Mouse (Mus musculus) intestine, postnatal 0 days (tissue): ENCODE results near the gene Rab3d. TPM values are rescaled to one million over a fixed set of nuclear protein-coding genes. Genes with fewer than 3 reads are reported as not detected.

Source experiments
- ATAC-seq: fragments of 200-750 bp; cut with Nextera tagmentation; 2 replicates; pipeline ENCODE4 v1.8.0; 2017; ENCODE audit warnings: mild to moderate bottlenecking, moderate TSS enrichment, moderate library complexity
- H3K27ac ChIP-seq: fragments of 300-500 bp; sonication (generic); 2 replicates; pipeline ENCODE4 v1.5.1; 2014; ENCODE audit warnings: mild to moderate bottlenecking, low read depth, low read length, moderate library complexity
- H3K27me3 ChIP-seq: fragments of 300-500 bp; sonication (generic); replicated peaks from 2 replicates; pipeline ENCODE4 v1.6.1; 2014; ENCODE audit warnings: low read length, mixed read lengths; ENCODE audit not compliant: control insufficient read depth, insufficient read depth
- H3K36me3 ChIP-seq: fragments of 300-500 bp; sonication (generic); 2 replicates; pipeline ENCODE4 v1.6.1; 2014; ENCODE audit warnings: mild to moderate bottlenecking, moderate library complexity; ENCODE audit not compliant: control insufficient read depth, insufficient read depth
- H3K4me1 ChIP-seq: fragments of 300-500 bp; sonication (generic); replicated peaks from 2 replicates; pipeline ENCODE4 v1.6.1; 2014; ENCODE audit warnings: antibody characterized with exemption, low read length, mixed read lengths; ENCODE audit not compliant: control insufficient read depth, insufficient read depth
- H3K4me2 ChIP-seq: fragments of 300-500 bp; sonication (generic); replicated peaks from 2 replicates; pipeline ENCODE4 v1.6.1; 2014; ENCODE audit warnings: low read depth, mild to moderate bottlenecking, moderate library complexity
- H3K4me3 ChIP-seq: fragments of 300-500 bp; sonication (generic); 2 replicates; pipeline ENCODE4 v1.5.1; 2014; ENCODE audit warnings: low read depth, low read length
- H3K9ac ChIP-seq: fragments of 300-500 bp; sonication (generic); 2 replicates; pipeline ENCODE4 v1.6.1; 2014; ENCODE audit warnings: mild to moderate bottlenecking, low read depth, low read length
- H3K9me3 ChIP-seq: fragments of 300-500 bp; sonication (generic); 2 replicates; pipeline ENCODE4 v1.6.1; 2016; ENCODE audit warnings: mixed run types; ENCODE audit not compliant: control insufficient read depth
- CTCF ChIP-seq: sonication (generic); IDR thresholded peaks from 2 replicates; pipeline ENCODE4 v1.5.1; 2016; ENCODE audit warnings: low read depth, mild to moderate bottlenecking, control low read depth, antibody characterized with exemption, moderate library complexity
- WGBS: fragments of 180-500 bp; shearing (Covaris S2); extraction: QIAGEN DNeasy Blood & Tissue Kit; methylation state at CpG from one replicate; pipeline ENCODE4 v1.1.7; 2014; 5-methylcytosine and 5-hydroxymethylcytosine counted together
- polyA plus RNA-seq: library from polyadenylated mRNA; unstranded; fragments of >200 nt; fragmentation: Nextera tagmentation; extraction: Ambion mirVana; gene quantifications from 2 replicates; pipeline ENCODE4 v1.2.1, GENCODE M21; 2015

The Rab3d gene
- polyA plus RNA-seq, 1 experiment from 2014 or later = 19.9 TPM

GRCm38 (mm10) chr9:21923036-21923435 is 5.0 kb upstream of the Rab3d start:
- no peak overlapping the region for H3K4me2 ChIP-seq
- 92% methylated on average over 4 of the region's 4 CpGs for WGBS

GRCm38 (mm10) chr9:21918692-21919384 is 846 bp upstream of the Rab3d start:
- Histone ChIP-seq H3K9me3 (no peaks in the 10 kb centered on the region), H3K27me3 (no peaks in the 10 kb centered on the region), H3K9ac (no peak overlapping the region), H3K4me3 (no peak overlapping the region), H3K4me1 (no peaks in the 10 kb centered on the region), H3K36me3 (peaks cover 11% of the 10 kb centered on the region; the same call in 1 of the 2 replicates), H3K27ac (no peak overlapping the region), H3K4me2 (peak overlapping the region; percentile 97; the same call in 1 of the 2 replicates)
- ATAC-seq = no peak
- no peak for TF ChIP-seq CTCF
- 26% methylated on average over 5 of the region's 5 CpGs for WGBS

More at GRCm38 (mm10) chr9:21923036-21923435, 5.0 kb upstream of the Rab3d start:
- no peak overlapping the region for H3K27ac ChIP-seq
- H3K4me3 ChIP-seq = no peak overlapping the region
- H3K36me3 ChIP-seq = no peaks in the 10 kb centered on the region; the same call in 1 of the 2 replicates
- no peak for ATAC-seq
- no peaks in the 10 kb centered on the region for H3K27me3 ChIP-seq
- peaks cover 5% of the 10 kb centered on the region; the same call in 1 of the 2 replicates for H3K4me1 ChIP-seq
- H3K9me3 ChIP-seq = no peaks in the 10 kb centered on the region
- TF ChIP-seq CTCF = no peak
- H3K9ac ChIP-seq = no peak overlapping the region

GRCm38 (mm10) chr9:21917493-21918034 is 428 bp downstream of the Rab3d start:
- Histone ChIP-seq H3K9me3 (no peaks in the 10 kb centered on the region), H3K36me3 (peaks cover 11% of the 10 kb centered on the region; the same call in 1 of the 2 replicates), H3K9ac (peak overlapping the region; percentile 53), H3K27ac (peak overlapping the region; percentile 61), H3K4me3 (peak overlapping the region; percentile 65), H3K4me1 (no peaks in the 10 kb centered on the region), H3K27me3 (no peaks in the 10 kb centered on the region), H3K4me2 (peak overlapping the region; percentile 97)
- ATAC-seq = peak; percentile 27
- TF ChIP-seq CTCF = no peak
- 2% methylated on average over 35 of the region's 35 CpGs for WGBS

GRCm38 (mm10) chr9:21916851-21917492 is 1.0 kb downstream of the Rab3d start:
- Histone ChIP-seq H3K36me3 (peaks cover 16% of the 10 kb centered on the region), H3K27me3 (no peaks in the 10 kb centered on the region), H3K9me3 (no peaks in the 10 kb centered on the region), H3K4me1 (no peaks in the 10 kb centered on the region), H3K27ac (0 out of 2 replicates have a peak overlapping the region, but pooled peaks have one; percentile 61), H3K4me2 (peak overlapping the region; percentile 97), H3K9ac (peak overlapping the region; percentile 53; the same call in 1 of the 2 replicates), H3K4me3 (peak overlapping the region; percentile 65)
- ATAC-seq = peak; percentile 59
- WGBS = 33% methylated on average over 3 of the region's 3 CpGs
- no peak for TF ChIP-seq CTCF

- 75% methylated on average over 10 of the region's 10 CpGs for WGBS
- no peak for TF ChIP-seq CTCF
- no peak overlapping the region for H3K4me3 ChIP-seq
- H3K9me3 ChIP-seq = no peaks in the 10 kb centered on the region
- no peaks in the 10 kb centered on the region for H3K27me3 ChIP-seq
- ATAC-seq = no peak
- H3K4me2 ChIP-seq = no peak overlapping the region
- peaks cover 18% of the 10 kb centered on the region for H3K36me3 ChIP-seq
- H3K9ac ChIP-seq = no peak overlapping the region
- H3K27ac ChIP-seq = no peak overlapping the region
- no peaks in the 10 kb centered on the region for H3K4me1 ChIP-seq
Measured at GRCm38 (mm10) chr9:21909474-21910223, 8.3 kb downstream of the Rab3d start.

GRCm38 (mm10) chr9:21908216-21908615 is 9.8 kb downstream of the Rab3d start:
- H3K4me1 ChIP-seq = no peaks in the 10 kb centered on the region
- H3K9me3 ChIP-seq = no peaks in the 10 kb centered on the region
- H3K9ac ChIP-seq = no peak overlapping the region
- H3K4me2 ChIP-seq = no peak overlapping the region
- H3K27ac ChIP-seq = no peak overlapping the region
- whole genome bisulfite sequencing = 73% methylated on average over 11 of the region's 11 CpGs
- no peak for TF ChIP-seq CTCF
- H3K27me3 ChIP-seq = no peaks in the 10 kb centered on the region
- H3K36me3 ChIP-seq = peaks cover 16% of the 10 kb centered on the region
- no peak overlapping the region for H3K4me3 ChIP-seq
- ATAC-seq = no peak
